Mouse (Mus musculus): ENCODE measurements around the gene Arcn1. TPM values are rescaled to one million over a fixed set of nuclear protein-coding genes. Genes with fewer than 3 reads are reported as not detected.

Arcn1 gene
- total and polyA plus RNA-seq, 3 experiments: 23.2 to 172 (median 145) TPM

GRCm38 (mm10) chr9:44719632-44720357 lies 47.9 kb downstream of the Arcn1 start:
- no peak for DNase-seq

- no peak for DNase-seq
Measured at GRCm38 (mm10) chr9:44718937-44719631, 48.6 kb downstream of the Arcn1 start.

GRCm38 (mm10) chr9:44717822-44718242 lies 49.8 kb downstream of the Arcn1 start:
- peak; percentile 40 for DNase-seq

- DNase-seq: no peak
Measured at GRCm38 (mm10) chr9:44716997-44717821, 50.4 kb downstream of the Arcn1 start.

- no peak for DNase-seq
Measured at GRCm38 (mm10) chr9:44715705-44716362, 51.8 kb downstream of the Arcn1 start.

- no peak for DNase-seq
Measured at GRCm38 (mm10) chr9:44715109-44715508, 52.5 kb downstream of the Arcn1 start.

- no peak for DNase-seq
Measured at GRCm38 (mm10) chr9:44713574-44713973, 54.1 kb downstream of the Arcn1 start.

GRCm38 (mm10) chr9:44713080-44713479 lies 54.6 kb downstream of the Arcn1 start:
- DNase-seq: no peak

- peak; percentile 31 for DNase-seq
Measured at GRCm38 (mm10) chr9:44711602-44712001, 56.0 kb downstream of the Arcn1 start.

- DNase-seq: no peak
Measured at GRCm38 (mm10) chr9:44710213-44710612, 57.4 kb downstream of the Arcn1 start.

GRCm38 (mm10) chr9:44709600-44709999 lies 58.0 kb downstream of the Arcn1 start:
- peak; percentile 29 for DNase-seq

GRCm38 (mm10) chr9:44708925-44709324 lies 58.7 kb downstream of the Arcn1 start:
- peak; percentile 86 for DNase-seq

GRCm38 (mm10) chr9:44708429-44708765 lies 59.2 kb downstream of the Arcn1 start:
- DNase-seq: peak; percentile 93

GRCm38 (mm10) chr9:44707749-44708428 lies 59.8 kb downstream of the Arcn1 start:
- no peak for DNase-seq

GRCm38 (mm10) chr9:44699730-44700129 lies 67.9 kb downstream of the Arcn1 start:
- DNase-seq: no peak

- DNase-seq: no peak
Measured at GRCm38 (mm10) chr9:44699196-44699595, 68.4 kb downstream of the Arcn1 start.

GRCm38 (mm10) chr9:44697866-44698265 lies 69.8 kb downstream of the Arcn1 start:
- no peak for DNase-seq

- no peak for DNase-seq
Measured at GRCm38 (mm10) chr9:44693071-44693470, 74.6 kb downstream of the Arcn1 start.

GRCm38 (mm10) chr9:44691671-44692520 lies 75.7 kb downstream of the Arcn1 start:
- DNase-seq: peak; percentile 84
